Mouse (Mus musculus) MEL (cell line): ENCODE data around the gene Pih1d3.

Experiments
- BHLHE40 ChIP-seq: IDR thresholded peaks from 2 replicates; pipeline ENCODE4 v1.6.1; 2012; ENCODE audit warnings: low read depth, mild to moderate bottlenecking, inconsistent platforms, low read length, improper control_type of control experiment, borderline replicate concordance
- CTCF ChIP-seq, 3 experiments: IDR thresholded peaks in 2 of 3; conservative IDR thresholded peaks in 1 of 3; 2 replicates each; pipeline ENCODE4 v1.5.1; 2011 to 2012; ENCODE audit warnings: low read length in 3 of 3, low read depth in 2 of 3, mild to moderate bottlenecking in 2 of 3, improper control_type of control experiment in 1 of 3, inconsistent platforms in 1 of 3, mixed read lengths in 1 of 3, moderate library complexity in 1 of 3; ENCODE audit not compliant: control insufficient read depth in 1 of 3, insufficient read depth in 1 of 3, poor library complexity in 1 of 3, severe bottlenecking in 1 of 3
- GATA1 ChIP-seq: IDR thresholded peaks from 2 replicates; pipeline ENCODE4 v1.6.1; 2011; ENCODE audit warnings: low read depth, low read length, improper control_type of control experiment
- JUND ChIP-seq: IDR thresholded peaks from 2 replicates; pipeline ENCODE4 v1.6.1; 2011; ENCODE audit warnings: low read depth, mild to moderate bottlenecking, improper control_type of control experiment, low read length
- MAX ChIP-seq: IDR thresholded peaks from 2 replicates; pipeline ENCODE4 v1.6.1; 2011; ENCODE audit warnings: low read length, improper control_type of control experiment
- MYC ChIP-seq: IDR thresholded peaks from 2 replicates; pipeline ENCODE4 v1.6.1; 2011; ENCODE audit warnings: low read depth, mild to moderate bottlenecking, low read length, improper control_type of control experiment, moderate library complexity
- NRF1 ChIP-seq: IDR thresholded peaks from 2 replicates; pipeline ENCODE4 v1.6.1; 2014; ENCODE audit warnings: low read depth, mild to moderate bottlenecking, inconsistent platforms, low read length, improper control_type of control experiment, moderate library complexity; ENCODE audit not compliant: poor library complexity, insufficient read depth, severe bottlenecking
- POLR2AphosphoS2 ChIP-seq: IDR thresholded peaks from 2 replicates; pipeline ENCODE4 v1.6.1; 2011; ENCODE audit warnings: low read length, improper control_type of control experiment
- RAD21 ChIP-seq: IDR thresholded peaks from 2 replicates; pipeline ENCODE4 v1.6.1; 2011; ENCODE audit warnings: mild to moderate bottlenecking, low read depth, low read length, improper control_type of control experiment
- RCOR1 ChIP-seq: IDR thresholded peaks from 2 replicates; pipeline ENCODE4 v1.6.1; 2012; ENCODE audit warnings: low read depth, mild to moderate bottlenecking, inconsistent platforms, low read length, improper control_type of control experiment
- TCF12 ChIP-seq: IDR thresholded peaks from 2 replicates; pipeline ENCODE4 v1.6.1; 2014; ENCODE audit warnings: low read depth, mild to moderate bottlenecking, inconsistent platforms, low read length, improper control_type of control experiment, moderate library complexity
- USF1 ChIP-seq: IDR thresholded peaks from 2 replicates; pipeline ENCODE4 v1.6.1; 2014; ENCODE audit warnings: low read depth, mild to moderate bottlenecking, inconsistent platforms, low read length, improper control_type of control experiment, moderate library complexity
- USF2 ChIP-seq, 2 experiments: IDR thresholded peaks; 2 replicates each; pipeline ENCODE4 v1.6.1; 2011 to 2012; ENCODE audit warnings: improper control_type of control experiment in 2 of 2, low read length in 2 of 2, borderline replicate concordance in 1 of 2, inconsistent platforms in 1 of 2, low read depth in 1 of 2, mild to moderate bottlenecking in 1 of 2; ENCODE audit not compliant: insufficient read depth in 1 of 2
- ZMIZ1 ChIP-seq: IDR thresholded peaks from 2 replicates; pipeline ENCODE4 v1.6.1; 2012; ENCODE audit warnings: low read depth, mild to moderate bottlenecking, inconsistent platforms, low read length, improper control_type of control experiment, moderate library complexity

GRCm38 (mm10) chr1:31222564-31222963, at the start of gene Pih1d3, which contains the start of gene 4931428L18Rik:
- TF ChIP-seq TCF12 (no peak), USF1 (no peak), NRF1 (no peak), ZMIZ1 (no peak), GATA1 (no peak), POLR2AphosphoS2 (no peak), CTCF (IDR thresholded peaks at IDR 0.05 in 2 of 3, conservative IDR thresholded peaks at IDR 0.05 in 1 of 3; ENCODE audit: control insufficient read depth in 1 of 3, insufficient read depth in 1 of 3, low read depth in 2 of 3, low read length in 3 of 3, poor library complexity in 1 of 3, severe bottlenecking in 1 of 3) (no peak), MAX (no peak), BHLHE40 (no peak), JUND (no peak), RAD21 (no peak), MYC (no peak), RCOR1 (no peak), USF2 (IDR thresholded peaks at IDR 0.05; ENCODE audit: borderline replicate concordance in 1 of 2, insufficient read depth in 1 of 2, low read depth in 1 of 2, low read length in 2 of 2) (no peak)
